Mouse (Mus musculus) activated CD4-positive, CD25-positive, alpha-beta regulatory T cell, adult 4 months (primary cell): Measurements from ENCODE around the gene Ddx19b. TPM values are rescaled to one million over a fixed set of nuclear protein-coding genes. Genes with fewer than 3 reads are reported as not detected.
"Not testable (repeated sequence)": the region's sequence is repeated elsewhere in the genome, so short reads cannot be mapped to it uniquely, and the experiment has no call there.

Experiments used
- ATAC-seq: one replicate; pipeline ENCODE4 v1.8.0; 2017
- polyA plus RNA-seq, 2 experiments: library from polyadenylated mRNA; unstranded; fragments of 100-300 nt; shearing (Covaris generic); gene quantifications; one replicate each; pipeline ENCODE4 v1.2.1; 2017

Gene Ddx19b
- polyA plus RNA-seq, 2 experiments from 2014 or later: 6.5 to 8.2 TPM

DNA sequence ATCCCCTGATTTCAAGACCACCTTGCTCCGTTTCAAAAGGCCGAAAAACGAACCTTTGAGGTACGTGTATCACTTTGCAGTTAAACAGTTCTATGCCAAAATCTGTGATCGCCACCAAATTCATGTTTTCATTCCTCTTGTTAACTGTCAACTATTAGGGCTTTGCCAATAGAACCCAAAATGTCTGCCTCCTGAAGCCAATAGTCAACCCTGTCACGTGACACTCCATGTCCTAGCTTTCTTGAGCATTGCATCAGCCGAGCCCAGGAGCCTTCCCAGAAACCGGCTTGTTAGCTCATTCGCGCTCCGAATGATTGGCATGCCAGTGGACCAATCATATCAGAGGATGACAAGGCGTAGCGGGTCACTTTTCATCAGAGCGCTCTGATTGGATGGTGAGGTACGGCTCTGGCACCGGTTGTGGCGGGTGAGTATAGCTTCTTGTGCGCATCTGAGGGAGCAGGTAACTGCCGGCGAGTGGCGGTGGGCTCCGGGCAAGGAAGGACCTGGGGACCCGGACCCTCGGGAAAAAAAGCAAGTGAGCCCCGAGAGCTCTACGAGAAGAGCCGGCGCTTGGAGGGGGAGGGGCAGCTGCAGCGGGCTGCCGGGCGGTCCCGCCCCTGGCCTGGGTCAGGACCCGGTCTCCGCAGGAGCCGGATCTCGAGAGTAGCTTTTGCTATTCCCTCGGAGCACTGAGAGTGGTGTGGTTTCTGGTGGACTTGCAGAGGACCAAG lies 2.1 kb upstream of the Ddx19b start:
- ATAC-seq: peak; percentile 96

GRCm38 (mm10) chr8:111032916-111033315 lies 1.4 kb upstream of the Ddx19b start, which contains the start of gene Aars:
Aars (plus strand) TSS chr8:111033144.
- no peak for ATAC-seq

DNA sequence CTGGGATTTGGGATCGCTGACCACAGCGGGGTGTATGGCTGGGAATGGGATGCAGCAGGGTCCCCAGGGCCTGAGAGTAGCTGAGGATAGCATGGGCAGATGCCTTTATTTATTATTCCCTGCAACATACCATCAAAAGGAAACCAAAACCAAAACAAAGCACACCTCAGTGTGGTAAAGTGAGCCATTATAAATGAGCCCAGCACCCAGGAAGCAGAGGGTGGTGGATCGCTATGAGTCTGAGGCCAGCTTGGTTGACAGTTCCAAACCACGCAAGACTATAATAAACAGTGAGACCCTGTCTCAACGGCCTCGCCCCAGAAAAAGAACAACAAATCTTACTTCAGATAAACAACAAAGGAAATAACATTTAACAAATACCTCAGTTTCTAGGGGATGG lies 1.5 kb downstream of the Ddx19b start:
- ATAC-seq: peak; percentile 48

- ATAC-seq: peak; percentile 17
Measured at GRCm38 (mm10) chr8:111029589-111029988, 2.0 kb downstream of the Ddx19b start.

DNA sequence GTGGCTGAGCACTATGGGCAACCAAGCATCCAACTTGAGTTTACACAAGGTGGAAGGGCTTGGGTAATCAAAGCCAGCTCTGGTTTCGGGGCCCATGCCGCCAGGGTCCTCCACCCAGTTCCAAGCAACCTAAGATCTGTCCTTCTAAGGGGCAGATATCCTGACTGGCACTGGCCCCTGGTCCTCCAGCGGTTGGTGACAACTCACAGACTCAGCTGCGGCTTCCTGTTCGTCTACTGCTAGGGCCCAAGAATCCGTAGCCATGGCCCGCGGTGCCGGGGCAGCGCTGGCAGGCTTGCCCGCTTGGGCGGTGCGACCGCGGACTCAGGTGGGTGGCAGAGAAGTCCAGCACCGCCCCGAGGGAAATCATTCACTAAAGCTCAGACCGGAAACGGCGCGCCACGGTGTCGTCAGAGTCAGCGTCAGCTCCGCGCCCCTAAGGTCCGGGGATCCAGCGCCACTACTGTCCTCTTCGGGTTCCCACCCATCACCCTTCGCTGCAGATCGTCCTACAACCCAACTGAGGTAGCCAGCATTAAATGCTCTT lies 4.1 kb downstream of the Ddx19b start:
- ATAC-seq: peak; percentile 71

- ATAC-seq: not testable (repeated sequence)
Measured at GRCm38 (mm10) chr8:111026609-111027008, 4.9 kb downstream of the Ddx19b start.

DNA sequence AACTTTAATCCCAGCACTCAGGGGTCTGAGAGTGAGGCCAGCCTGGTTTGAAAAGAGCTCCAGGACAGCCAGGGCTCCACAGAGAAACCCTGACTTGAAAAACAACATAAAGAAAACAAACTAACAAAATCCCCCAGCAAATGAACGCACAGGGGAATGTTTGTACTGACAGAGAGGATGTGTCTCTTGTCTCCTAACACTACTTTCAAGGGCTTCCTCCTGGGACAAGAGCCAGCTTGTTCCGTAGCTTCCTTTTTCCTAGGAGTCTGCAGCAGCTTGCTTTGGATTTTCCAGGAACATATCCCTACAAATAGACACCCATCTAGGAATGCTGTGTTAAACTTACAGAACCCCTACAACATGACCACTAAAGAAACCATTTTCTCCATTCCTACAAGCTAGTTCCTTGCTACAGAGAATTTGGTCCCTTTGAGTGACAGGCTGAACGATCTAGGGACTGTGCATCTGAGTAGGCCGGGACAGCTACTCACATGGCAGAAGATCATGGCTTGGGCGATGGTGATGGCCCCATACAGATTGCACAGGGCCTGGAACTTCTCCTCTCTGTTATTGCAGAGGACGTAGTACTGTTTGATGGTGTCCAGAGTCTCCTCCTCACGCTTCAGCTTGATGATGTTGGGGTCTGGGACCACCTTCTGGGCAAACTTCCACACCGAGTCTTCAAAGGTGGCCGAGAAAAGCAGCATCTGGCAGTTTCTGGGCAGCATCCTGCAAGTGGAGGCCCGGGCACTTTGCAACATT lies 21.1 kb downstream of the Ddx19b start:
- not testable (repeated sequence) for ATAC-seq

- peak; percentile 94 for ATAC-seq
Measured at GRCm38 (mm10) chr8:110997547-110998531, 33.7 kb downstream of the Ddx19b start, which contains the start of gene Ddx19a. Ddx19a (minus strand) TSS chr8:110997800.

GRCm38 (mm10) chr8:110996641-110997430 lies 34.7 kb downstream of the Ddx19b start:
- peak; percentile 8 for ATAC-seq

- no peak for ATAC-seq
Measured at GRCm38 (mm10) chr8:110990017-110990416, 41.5 kb downstream of the Ddx19b start.

GRCm38 (mm10) chr8:110987805-110988744 lies 43.5 kb downstream of the Ddx19b start:
- no peak for ATAC-seq

DNA sequence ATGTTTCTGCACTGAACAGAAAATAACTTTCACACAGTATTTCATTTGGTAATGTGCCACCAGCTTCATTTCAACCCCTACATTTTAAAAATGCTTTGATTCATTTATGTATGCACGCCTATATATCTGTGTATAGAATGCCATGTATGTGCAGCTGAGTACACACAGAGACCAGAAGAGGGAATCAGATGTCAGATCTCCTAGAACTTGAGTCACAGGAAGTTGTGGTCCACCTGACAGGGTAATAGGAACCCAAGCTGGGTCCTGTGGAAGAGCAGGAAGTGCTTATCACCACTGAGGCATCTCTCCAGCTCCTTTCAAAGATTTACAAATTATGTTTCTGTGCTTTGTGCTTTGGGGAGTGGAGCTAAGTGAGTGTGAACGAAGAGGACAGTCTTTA lies 50.2 kb downstream of the Ddx19b start:
- ATAC-seq: peak; percentile 40

DNA sequence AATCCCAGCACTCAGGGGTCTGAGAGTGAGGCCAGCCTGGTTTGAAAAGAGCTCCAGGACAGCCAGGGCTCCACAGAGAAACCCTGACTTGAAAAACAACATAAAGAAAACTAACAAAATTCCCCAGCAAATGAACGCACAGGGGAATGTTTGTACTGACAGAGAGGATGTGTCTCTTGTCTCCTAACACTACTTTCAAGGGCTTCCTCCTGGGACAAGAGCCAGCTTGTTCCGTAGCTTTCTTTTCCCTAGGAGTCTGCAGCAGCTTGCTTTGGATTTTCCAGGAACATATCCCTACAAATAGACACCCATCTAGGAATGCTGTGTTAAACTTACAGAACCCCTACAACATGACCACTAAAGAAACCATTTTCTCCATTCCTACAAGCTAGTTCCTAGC lies 53.6 kb downstream of the Ddx19b start:
- not testable (repeated sequence) for ATAC-seq

DNA sequence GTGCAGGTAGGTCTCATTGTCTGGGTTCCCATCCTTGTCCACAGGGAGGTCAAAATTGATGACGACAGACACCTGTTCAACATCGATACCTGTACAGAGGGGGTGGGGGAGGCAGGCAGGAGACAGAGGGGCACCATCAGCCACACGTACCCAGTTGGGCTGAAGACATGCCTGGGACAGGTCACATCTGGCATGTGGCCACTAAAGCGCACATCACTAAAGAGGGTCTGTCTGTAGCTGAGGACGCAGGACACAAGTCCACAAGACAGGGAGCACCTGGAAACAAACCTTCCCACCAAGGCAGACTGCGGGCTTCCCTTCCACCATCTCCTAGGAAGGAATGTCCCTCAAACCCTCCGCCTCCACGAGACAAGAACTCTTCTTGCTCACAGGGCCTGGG lies 55.0 kb downstream of the Ddx19b start:
- not testable (repeated sequence) for ATAC-seq

DNA sequence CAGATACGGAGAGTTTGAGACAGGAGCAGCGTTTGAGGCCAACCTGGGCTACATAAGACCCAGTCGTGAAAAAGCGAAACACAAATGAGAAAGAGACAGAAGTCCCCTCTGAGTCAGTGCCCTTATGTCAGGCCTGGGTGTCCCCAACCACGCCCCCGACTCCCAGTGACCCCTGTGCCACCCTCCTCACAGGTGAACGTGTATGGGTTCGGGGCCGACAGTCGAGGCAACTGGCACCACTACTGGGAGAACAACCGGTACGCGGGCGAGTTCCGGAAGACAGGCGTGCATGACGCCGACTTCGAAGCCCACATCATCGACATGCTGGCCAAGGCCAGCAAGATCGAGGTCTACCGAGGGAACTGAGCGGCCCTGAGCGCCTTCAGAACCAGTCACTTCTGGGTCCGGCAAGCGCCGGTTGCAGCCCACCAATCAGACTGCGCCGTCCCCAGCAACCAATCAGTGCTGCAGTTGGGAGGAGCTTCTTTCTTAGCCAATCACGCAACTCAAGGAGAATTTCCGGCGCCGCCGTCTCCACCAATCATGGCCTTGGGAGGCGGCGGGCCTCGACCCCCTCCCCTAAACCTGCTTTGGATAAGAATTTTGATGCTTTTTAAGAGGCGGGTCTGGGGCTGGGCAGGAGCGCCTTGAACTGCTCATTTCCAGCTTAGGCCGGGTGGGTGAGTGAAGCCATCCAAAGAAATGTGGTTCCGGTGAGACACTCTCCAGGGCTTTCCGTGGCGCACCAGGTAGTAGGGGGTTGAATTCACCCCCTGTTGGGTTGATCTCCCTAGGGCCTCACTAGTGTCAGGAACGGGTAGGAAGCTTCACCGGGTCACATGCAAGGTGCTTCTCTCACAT lies 61.4 kb downstream of the Ddx19b start:
- ATAC-seq: peak; percentile 98

GRCm38 (mm10) chr8:110967326-110967725 lies 64.2 kb downstream of the Ddx19b start:
- no peak for ATAC-seq

DNA sequence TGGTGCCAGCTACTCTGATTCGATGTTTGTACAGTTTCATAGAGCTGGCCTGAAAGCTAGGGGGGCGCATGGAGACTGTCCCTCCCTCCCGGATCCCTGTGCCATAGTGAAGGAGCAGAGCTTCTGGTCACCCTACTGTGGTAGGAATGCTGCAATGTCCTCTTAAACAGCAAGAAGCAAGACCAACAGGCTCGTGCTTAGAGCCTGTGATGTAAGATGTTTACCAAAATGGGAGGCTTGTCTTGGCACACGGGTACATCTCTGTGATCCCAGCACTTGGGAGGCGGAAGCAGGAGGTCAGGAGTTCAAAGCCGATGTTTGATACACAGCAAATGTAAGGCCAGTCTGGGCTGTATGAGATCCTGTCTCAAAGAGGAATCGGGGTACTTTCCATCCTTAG lies 65.0 kb downstream of the Ddx19b start:
- ATAC-seq: no peak

- ATAC-seq: no peak
Measured at GRCm38 (mm10) chr8:110965594-110965993, 66.0 kb downstream of the Ddx19b start.

- ATAC-seq: no peak
Measured at GRCm38 (mm10) chr8:110964666-110965065, 66.9 kb downstream of the Ddx19b start.
